Mouse (Mus musculus) cerebellum, adult 2 months (tissue): Measurements from ENCODE around the gene Paqr6.
"Not testable (repeated sequence)": the region's sequence is repeated elsewhere in the genome, so short reads cannot be mapped to it uniquely, and the experiment has no call there.

Experiments
- CTCF ChIP-seq: fragments of 200-500 bp; IDR thresholded peaks from 2 replicates; pipeline ENCODE4 v1.5.1; 2011; ENCODE audit warnings: low read depth, mild to moderate bottlenecking, control low read depth, low read length, moderate library complexity, borderline replicate concordance; ENCODE audit not compliant: insufficient read depth
- POLR2A ChIP-seq: fragments of 200-500 bp; IDR thresholded peaks from 2 replicates; pipeline ENCODE4 v1.6.1; 2011; ENCODE audit warnings: low read length, control low read depth, borderline replicate concordance; ENCODE audit not compliant: insufficient read depth

DNA sequence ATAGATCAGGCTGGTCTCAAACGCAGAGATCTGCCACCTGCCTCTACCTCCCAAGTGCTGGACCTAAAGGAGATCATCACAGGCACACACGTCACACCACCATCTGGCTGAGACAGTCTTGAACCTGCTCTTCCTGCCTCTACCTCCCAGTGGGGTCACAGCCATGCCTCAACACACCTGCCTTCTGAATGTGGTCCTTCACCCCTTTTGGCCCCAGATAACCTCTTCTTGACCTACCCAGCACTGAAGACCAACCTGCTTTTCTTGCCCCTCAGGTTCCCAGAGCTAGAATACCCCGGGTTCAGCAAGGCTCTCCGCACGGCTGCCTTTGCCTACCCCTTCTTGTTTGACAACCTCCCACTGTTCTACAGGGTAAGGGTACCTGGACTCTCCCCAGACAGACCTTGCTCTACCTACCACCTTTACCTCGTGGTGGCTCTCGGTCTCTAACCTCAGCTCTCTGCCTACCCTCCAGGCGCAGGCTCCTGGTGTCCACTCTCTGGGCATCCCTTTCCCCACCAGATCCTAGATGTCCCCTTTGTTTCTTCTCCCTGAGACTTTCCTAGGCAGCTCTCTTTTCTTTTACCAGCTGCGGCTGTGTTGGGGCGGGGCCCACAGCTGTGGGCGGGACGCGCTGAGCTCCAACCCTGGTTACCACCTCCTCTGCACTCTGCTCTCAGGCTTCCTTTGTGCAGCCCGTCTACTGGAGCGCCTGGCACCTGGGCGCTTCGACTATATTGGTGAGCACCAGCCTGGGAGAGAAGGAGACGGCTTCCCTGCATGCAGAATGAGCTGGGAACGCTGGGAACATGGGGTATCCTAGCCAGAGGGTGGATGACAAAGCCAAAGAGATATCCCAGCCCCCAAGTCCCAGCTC, 11.6 kb downstream of the Paqr6 start:
- not testable (repeated sequence) for TF ChIP-seq CTCF, POLR2A
